Mouse (Mus musculus): ENCODE results near the gene Enthd1. TPM values are rescaled to one million over a fixed set of nuclear protein-coding genes. Genes with fewer than 3 reads are reported as not detected.

Enthd1 gene
- total RNA-seq, 2 experiments from 2014 or later: not detected

Other genes starting within 250 kb of the Enthd1 start
- gene Grap2, start 7.4 kb upstream of the Enthd1 start, total RNA-seq (2021): 1 to 10 TPM in 1 of 2 experiments, under 1 TPM in 1; 0.62 to 1.2 TPM
- under 1 TPM; 0.17 to 0.23 TPM for gene Fam83f, start 106.7 kb upstream of the Enthd1 start, total RNA-seq (2021)
- gene Tnrc6b, start 146.2 kb upstream of the Enthd1 start, total RNA-seq (2021): 10 to 100 TPM; 59.5 to 60.8 TPM

Data from heart, postnatal 4 days (tissue).